Mouse (Mus musculus) cerebellum, adult 18-20 months (tissue): Measurements from ENCODE around the gene Pigm.

ENCODE experiments used
- DNase-seq, 2 experiments: peaks; one replicate each; pipeline ENCODE4 v3.0.0; 2021

Pigm gene

DNA sequence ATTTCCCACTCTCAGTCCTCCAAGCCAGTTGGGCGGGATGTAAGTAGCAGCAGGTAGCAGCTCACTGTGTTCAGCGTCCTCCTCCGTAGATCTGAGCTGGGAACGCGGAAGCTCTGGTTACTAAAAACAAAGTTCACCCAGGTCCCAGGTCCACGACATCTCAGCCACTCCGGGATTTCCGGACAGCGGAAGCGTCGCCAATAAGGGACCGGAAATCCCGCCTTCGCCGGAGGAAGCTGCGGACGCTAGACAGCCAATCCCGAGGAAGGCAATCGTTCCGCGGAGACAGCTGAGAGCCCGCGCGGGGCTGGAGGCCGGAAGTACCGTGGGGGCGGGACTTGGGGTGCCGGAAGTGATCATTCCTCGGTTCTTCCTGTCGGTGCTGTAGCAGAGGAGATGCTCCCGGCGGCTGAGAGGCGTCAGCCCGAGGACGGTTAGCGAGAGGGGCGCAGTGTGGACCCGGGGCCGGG is at the start of gene Pigm:
Gene Pigm (plus strand): TSS at position 349 of the 470 bp plus-strand sequence.
- peak; percentile 98 to 99 for DNase-seq

DNA sequence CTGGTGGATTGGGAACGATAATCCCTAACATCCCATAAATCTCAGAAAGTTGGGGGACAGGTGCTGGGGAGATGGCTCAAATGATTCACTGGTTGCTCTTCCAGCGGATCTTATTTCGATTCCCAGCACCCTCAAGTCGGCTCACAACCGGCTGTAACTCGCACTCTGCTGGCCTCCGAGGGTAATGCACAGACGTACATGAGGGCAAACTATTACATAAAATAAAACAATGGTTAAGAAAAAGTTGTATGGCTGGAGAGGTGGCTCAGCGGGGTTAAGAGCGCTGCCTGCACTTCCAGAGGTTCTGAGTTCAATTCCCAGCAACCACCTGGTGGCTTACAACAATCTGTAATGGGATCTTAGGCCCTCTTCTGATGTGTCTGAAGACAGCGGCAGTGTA is 49.7 kb upstream of the Pigm start:
- DNase-seq: peak in 1 of 2 experiments; percentile 47

DNA sequence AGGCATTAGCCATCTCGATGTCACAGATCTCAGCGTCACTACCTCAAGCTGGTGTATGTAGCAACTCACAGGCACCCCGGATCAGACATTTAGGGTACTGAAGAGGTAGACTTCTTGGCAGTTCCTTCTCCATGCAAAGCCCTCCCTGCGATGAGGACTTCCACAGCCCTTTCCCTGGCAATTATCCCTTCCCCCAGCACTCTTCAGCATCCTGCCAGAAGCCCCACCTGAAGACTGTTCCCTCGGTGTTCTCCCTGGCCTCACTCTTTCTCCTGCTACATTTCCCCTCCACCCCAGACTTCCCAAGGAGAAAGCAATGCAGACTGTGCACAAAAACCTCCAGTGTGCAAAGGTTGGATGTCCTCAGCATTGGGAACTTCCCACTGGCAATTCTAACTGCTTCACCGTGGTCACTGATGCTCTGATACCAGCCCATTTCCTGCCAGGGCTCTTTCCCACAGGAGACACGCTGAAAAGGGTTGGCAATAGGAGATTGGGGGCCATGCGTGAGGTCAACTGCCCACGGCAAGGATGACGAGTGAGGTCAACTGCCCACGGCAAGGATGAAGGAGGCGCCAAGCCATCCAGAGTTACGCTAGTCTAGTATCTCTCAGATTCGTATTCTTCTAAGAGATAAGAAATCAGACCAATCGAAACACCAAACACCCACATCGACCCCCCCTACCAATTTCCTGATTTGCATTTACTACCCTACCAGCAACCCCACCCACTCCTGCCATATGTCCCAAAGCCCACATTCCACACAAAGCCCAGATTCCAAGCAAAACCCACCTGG is 48.9 kb upstream of the Pigm start:
- peak in 1 of 2 experiments; percentile 44 for DNase-seq

DNA sequence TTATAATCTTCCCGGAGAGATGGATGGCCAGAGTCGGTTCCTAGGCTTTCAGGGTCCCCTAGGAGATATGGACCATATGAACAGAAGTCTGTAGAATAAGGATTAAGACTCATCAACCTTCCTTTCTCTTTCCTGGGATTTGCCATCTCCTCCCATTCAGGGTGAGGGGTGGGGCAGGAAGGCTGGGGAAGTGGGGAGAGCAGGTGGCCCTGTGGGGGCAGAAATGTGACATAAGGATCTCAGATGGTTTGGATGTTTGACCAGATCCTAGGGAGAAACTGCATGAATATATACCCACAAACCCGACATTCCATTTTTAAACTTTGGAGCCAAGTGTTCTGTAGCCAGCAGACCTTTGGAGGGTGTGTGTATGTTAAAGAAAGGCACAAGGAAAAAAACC is 48.3 kb upstream of the Pigm start:
- peak; percentile 54 to 66 for DNase-seq

DNA sequence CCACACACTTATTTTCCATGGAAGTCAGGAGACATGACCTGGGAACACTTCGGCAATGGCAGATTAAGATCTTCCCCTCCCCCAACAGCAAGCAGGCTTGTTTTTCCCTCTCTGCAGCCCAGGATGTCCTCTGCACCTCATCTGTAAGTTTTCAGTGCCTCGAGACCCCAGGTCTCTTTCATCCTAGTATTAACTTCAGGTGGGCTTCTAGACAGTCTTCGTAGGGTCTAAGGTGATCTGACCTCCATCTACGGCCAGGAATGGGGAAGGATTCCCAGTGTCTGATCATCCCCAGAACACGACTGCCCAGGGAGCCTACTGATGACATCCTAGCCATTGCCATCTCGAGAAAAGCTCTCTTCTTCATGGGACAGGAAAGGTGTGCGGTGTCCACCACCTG is 47.9 kb upstream of the Pigm start:
- peak; percentile 48 to 57 for DNase-seq

DNA sequence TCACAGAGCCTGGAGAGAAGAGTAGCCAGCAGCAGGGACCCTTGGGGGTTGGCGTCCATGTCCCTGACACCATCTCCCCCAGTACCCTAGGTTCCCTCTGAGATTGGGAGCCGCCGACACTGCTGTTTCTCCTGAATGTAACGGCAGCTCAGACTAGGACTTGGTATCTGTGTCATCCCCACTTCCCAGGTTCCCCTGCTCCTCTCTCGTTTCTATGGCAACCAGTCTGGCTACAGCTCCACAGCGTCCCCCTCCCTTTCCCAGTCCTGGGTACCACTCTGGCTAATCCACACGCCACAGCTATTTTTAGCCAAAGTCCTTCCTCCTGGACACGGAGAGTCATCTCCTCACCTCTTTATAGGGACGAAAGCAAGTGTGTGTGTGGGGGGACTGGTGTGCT is 47.2 kb upstream of the Pigm start, which contains the start of gene Kcnj9:
Gene Kcnj9 (minus strand): TSS at position 188 of the 400 bp plus-strand sequence.
- peak; percentile 84 to 98 for DNase-seq

DNA sequence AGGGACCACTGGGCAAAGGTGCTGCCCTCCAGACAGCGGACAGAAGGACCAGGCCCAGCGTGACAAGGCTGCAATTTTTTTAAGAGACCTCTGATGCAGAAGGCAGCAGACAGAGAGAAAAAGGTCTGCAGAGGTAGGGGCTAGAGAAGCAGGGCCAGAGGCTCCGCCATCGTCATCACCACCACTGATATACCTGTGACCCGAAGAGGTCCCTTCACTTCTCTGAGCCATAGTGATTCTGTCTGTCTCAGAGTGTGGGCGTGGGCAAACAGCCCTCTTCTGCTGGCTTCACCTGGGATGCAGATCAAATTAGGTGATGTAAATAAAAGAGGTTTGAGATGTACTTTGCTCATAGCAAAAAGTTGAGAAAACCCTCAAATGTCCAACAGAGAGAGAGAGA is 46.7 kb upstream of the Pigm start:
- DNase-seq: no peak

DNA sequence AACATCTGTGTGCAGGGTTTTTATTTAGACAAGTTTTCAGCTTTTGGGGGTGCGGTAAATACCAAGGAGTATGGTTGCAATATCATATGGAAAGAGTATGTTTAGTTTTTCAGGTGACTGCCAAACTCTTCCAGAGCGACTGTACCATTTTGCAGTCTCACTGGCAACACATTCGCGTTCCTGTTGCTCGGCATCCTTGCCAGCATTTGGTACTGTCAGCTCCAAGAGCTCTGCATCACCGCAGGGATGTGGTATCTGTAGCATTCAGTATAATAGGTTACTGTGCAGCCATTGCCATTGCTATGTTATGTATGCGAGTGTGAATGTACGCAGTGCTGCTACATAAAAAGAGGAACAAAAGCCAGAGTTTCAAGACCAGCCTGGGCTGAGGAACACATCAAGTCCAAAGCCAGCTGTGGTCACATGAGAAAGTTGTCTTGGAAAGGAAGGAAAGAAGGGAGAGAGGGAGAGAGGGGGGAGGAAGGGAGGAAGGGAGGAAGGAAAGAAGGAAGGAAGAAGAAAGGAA is 44.9 kb upstream of the Pigm start:
- DNase-seq: peak in 1 of 2 experiments; percentile 40

DNA sequence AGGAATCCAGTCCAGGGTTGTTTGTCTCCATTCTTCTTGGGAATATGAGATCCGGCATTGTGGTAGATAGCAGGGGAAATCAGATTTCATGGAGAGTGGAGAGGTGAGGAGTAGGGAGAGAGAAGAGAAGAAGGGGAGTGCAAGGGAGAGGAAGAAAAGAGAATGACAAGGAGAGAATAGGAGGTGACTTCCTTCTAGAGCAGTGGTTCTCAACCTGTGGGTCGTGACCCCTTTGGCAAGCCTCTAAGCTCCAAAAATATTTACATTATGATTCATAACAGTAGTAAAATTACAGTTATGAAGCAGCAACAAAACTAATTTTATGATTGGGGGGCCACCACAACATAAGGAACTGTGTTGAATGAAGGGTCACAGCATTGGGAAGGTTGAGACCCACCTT is 43.4 kb upstream of the Pigm start:
- no peak for DNase-seq

DNA sequence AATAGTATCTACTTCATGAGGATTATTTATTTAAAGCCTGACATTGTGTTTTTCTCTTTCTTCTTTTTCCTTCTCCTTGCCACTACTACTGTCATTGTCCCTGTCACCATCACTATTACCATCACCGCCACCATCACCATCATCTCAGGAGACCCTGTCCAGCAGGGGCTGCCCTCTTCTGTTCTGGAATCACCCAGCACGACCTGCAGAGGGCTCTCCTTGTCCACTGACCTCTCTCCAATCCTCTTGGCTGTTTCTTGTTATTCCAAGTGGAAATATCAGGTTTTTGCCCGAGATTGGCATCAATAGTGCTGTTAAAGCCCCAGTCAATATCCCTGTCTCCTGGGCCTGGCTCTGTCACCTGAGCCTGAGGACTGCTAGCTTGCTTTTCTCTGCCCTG is 42.8 kb upstream of the Pigm start:
- DNase-seq: peak; percentile 24 to 37

DNA sequence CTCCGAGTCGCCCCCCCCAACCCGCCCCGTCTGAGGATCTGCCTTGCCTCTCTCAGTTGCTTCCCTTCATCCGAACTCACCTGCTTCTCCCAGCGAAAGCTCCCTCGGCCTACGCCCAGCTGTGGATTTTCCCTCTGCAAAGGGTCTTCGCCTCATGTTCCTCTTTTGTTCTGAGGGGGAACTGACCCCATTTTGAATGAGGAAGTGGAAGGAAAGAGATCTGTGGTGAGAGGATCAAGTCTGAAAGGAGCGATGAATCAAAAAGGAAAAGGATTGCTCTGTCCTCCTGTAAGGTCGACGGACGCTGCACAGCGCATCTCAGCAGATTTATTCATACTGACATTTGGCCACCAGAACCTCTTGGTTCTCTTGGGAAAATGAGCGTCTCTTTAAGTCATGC is 40.5 kb upstream of the Pigm start:
- no peak for DNase-seq

DNA sequence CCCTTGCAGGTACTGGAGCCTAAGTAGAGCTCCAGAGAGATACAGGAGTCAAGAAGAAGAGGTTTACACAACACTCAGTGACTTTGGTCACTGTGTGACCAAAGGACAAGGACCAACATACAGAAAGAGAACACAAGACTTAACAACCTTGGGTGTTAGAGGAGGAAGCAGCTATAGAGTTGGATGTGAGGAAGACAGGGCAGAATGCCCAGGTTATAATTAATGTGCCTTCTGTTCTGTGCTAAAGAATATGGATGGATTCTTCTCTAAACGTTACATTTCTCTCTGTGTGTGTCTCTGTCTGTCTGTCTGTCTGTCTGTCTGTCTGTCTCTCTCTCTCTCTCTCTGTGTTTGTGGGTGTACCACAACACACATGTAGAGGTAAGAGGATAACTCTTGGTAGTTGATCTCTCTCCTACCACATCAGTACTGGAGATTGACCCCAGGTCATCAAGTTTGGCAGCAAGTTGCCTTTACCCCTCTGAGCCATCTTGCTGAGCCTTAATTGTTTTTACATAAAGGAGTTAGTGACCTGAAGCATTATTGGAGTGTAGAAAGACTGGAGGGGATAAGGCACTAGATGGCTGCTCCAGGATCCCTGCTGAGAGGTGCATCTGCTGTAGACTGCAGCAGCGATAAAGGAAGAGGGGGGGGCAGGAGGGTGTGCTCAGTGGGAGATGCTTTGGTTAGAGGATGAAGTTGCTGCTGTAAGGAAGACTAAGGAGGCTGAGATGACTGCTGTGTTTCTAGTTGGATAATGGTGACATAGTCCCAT is 38.7 kb upstream of the Pigm start:
- peak; percentile 76 to 79 for DNase-seq

DNA sequence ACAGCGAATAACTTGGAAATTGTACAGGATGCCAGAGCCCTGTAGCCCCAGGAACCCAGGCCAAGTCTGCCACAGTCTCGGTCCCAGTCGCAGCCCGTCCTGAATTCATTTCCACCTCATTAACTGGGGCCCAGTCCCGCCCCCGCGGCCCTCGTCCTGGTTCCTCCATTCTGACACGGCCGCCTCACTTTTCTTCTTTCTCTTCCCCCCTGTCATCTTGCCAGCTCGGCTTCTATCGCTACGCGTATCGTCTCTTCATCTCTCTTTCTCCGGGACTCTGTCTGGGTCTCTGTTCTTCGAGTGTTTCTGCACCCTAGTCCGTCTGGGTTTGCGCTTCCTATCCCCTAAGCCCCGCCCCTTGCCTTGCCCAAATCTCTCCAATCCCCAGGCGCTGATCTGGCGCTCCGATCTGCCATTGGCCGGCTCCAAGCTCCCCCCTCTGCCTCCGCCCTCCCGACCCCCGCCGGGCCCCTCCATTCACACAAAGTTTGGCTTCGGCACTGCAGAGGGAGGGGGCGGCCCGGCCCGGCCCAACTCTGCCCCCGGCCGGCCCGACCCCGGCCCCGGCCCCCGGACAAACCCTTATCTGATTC is 35.5 kb upstream of the Pigm start, which contains the start of gene Kcnj10:
Gene Kcnj10 (plus strand): TSS at position 482 of the 593 bp plus-strand sequence.
- peak; percentile 84 to 89 for DNase-seq

DNA sequence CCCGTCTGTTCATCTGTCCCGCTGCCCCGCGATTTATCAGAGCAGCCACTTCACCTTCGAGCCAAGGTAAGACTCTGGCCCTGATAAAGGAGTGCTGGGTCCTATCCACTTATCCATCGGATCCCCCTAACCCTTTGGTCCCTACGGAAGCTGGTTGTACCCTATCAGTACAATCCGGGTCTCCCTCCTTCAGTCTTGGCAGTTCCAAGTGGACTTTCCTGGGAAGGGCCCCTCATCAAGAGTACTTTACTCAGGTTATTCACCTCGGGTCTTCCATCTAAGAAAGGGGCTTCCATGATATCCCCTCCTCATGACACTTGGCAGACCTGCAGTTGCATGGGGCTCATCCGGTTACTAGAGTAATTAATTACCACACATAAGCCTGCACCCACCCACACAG is 35.0 kb upstream of the Pigm start:
- DNase-seq: peak in 1 of 2 experiments; percentile 16

DNA sequence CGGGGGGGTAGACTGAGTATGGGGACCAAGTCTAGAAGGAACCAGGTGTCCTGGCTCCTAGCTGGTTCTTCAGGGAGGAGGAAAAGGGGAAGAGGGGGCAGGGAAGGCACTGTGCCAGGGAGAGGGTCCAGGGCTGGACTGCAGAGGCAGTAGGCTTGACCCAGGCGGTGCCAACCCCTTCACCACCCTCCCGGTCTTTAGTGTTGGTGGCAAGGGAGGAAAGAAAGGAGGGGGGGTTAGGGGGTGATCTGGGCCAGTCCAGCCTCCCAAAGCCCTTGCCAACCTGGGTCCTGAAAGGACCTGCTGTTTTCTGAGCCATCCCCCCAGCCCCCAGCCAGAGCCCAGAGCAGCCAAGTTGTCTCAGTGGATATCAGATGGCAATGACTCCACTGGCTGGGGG is 33.6 kb upstream of the Pigm start:
- peak; percentile 38 to 41 for DNase-seq

DNA sequence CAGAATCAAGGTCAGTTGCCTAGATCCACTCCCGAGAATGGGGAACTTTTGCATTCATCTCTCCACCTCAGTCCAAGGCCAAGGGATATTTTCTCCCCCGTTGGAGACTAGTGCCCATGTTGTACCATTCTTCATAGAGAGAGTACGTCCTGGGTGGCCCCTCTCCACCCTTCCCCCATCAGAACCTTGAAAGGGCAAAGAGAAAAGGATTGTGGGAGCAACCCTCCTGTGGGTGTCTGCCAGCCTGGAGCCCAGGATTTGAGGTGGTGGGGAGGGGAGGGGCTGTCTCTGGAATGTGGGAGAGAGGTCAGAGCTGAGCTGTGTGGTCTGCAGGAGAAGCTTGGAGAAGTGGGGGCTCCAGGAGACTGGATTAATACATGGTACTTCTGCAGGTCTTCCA is 32.4 kb upstream of the Pigm start:
- peak in 1 of 2 experiments; percentile 20 for DNase-seq

DNA sequence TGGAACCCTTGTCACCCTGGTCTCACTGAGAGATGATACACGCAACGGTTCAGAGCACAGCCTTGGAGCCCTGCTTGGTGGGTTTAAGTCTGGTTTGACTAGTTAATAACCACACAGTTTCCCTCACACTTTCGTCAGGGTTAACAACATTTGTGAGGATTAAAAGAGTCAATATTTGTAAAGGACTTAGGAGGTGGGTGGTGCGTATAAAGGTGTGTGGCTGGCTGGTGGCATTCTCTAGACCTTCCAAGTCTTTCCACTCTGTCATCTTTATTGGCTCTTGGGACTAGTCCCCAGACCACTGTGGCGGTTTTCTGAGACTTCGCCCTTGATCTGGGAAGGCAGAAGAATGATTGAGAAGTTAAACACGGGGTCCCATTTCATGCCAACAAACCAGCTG is 31.5 kb upstream of the Pigm start:
- DNase-seq: no peak

DNA sequence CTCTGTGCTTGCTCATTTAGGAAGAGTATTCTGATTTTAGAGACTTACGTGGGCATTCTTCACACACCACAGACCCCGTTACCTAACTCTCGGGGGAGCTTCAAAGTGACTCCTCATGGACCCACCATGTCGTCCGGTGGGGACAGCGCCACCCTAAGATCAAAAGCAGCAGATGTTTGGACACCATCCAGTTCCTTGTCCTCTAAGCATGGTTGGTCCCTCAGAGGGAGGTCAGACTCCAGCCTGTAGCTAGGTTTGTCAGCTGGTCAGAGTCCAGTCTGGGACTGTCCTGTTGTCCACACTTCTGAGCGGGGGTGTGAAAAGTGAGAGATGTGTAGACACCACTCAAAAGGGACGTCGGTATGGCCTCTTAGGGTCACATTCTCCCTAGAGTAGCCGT is 29.6 kb upstream of the Pigm start:
- DNase-seq: no peak

DNA sequence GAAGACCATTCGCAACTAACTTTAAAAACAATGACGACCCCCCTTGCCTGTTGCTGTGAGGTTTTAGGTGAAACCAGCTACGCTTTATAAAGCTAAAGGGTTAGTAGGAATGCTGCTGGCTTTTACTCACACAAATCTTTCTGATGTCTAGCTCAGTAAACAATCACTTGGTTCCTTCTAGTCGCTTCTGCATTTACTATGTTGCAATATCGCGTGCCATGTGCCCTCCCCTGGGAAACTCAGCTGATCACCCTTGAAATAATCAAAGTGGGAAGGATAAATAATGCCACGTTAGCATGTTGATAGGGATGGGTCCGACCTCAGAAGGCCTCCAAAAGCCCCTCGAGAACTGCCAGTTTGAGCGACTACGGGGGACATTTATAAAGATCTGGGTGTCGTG is 29.0 kb upstream of the Pigm start:
- no peak for DNase-seq

DNA sequence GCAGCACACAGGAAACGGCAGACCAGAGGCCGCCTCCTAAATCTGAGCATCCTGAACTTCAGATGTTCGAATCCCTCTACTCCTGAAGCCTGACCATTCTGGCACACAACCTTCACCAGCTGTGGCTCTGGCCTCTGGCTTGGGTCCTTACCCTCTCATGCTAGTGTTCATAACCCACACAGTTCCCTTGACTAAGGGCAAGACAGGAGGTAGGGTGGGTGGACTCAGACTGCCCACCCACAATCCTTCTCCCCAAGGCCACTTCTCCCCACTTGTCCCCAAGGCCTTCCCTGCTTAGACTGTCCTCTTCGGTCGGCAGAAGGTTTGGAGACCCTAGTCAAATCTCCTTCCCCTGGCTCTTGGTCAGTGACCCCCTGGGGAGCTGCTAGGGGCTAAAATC is 26.8 kb upstream of the Pigm start:
- DNase-seq: no peak

DNA sequence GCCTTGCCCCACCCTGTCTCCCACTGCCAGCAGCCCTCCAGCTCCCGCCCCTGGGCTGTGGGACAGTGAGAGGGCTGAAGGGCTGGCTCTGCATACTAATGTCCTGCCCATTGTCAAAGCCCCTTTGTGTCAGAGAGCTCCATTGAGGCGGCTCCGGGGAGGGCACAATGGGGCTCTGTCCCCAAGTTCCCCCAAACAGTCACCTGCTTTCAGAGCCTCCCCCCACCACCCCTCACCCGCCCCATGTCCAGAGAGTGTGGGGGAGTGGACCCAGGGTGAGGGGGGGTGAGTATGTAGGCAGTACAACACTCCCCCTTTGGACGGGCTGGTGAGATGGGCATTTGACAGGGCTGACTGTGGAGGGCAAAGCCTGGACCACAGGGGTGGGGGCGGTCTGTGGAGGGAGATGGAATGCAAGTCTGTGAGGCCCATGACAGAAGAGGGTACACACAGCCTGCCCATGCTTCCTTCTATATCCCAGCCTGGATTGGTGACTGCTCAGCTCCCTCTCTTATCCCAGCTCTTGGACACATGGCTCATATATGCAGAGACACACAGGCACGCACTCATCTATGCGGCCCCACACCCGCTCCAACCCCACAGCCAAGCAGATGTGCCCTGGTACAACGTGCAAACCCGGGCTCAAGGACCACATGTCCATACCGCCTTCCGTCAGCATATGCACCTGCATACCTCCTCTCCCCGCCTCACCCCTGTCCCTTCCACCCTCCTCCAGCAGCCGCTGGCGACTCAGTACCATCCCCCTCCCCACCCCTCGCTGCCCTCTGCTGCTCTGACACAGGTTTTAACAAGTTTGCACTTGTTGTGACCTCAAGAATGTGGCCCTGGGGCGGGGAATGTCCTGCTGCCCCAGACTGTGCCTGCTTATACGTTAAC is 26.2 kb upstream of the Pigm start:
- DNase-seq: peak; percentile 27 to 53

DNA sequence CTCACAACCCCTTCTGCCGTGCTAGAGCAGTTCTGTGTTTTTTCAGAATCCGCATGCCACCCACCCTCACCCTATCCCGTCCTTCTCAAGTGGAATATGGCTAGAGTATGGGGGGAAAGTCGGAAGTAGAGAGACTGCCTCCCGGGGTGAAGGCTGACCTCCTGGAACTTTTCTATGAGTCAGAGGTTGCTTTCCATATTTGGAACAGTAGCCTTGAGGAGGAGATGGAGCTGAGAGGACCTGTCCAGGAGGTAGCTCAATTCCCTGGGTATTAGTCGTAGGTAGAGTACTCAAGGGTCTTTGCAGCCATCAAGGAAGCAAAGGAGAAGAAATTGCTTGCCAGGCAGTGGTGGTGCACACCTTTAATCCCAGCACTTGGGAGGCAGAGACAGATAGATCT is 24.3 kb upstream of the Pigm start:
- no peak for DNase-seq
